Mouse (Mus musculus) WW6 (cell line): ENCODE measurements around the gene Col5a1.

ENCODE experiments used
- DNase-seq: peaks from one replicate; pipeline ENCODE4 v3.0.0-alpha.2; 2013; ENCODE audit warnings: low read depth, low spot score

Col5a1 gene

DNA sequence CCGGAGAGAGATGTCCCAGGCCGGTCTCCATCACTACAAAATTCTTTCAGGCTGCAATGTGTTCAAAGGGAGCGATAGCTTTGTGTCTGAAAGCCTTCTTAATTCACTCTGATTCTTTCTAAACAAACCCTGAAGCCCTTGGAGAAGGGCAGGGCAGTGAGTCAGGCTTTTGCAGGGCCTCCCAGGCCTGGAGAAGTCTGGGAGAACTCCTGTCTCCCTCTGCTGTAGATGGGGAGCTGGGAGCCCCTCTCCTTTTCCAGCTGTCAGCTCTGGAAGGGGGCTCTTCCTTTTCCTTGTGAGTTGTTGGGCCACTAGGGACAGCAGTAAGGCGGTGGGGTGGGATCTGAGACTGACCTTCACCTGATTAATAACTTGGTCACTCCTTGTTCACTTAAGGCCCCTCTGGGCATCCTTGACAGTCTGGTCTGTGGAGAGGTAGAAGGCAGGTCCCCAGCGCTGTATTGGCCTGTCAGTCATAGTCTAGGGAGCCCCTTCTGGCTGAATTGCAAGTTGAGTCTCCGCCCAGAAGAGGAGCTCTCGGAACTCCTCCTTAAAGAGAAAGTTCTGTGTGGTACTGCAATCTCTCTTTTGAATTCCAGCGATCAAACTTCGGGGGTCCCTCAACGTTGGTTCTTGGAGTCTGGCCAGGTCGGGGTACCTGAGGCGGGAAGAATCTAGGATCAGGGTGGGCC, 623 bp upstream of the Col5a1 start:
- peak; percentile 33 for DNase-seq

DNA sequence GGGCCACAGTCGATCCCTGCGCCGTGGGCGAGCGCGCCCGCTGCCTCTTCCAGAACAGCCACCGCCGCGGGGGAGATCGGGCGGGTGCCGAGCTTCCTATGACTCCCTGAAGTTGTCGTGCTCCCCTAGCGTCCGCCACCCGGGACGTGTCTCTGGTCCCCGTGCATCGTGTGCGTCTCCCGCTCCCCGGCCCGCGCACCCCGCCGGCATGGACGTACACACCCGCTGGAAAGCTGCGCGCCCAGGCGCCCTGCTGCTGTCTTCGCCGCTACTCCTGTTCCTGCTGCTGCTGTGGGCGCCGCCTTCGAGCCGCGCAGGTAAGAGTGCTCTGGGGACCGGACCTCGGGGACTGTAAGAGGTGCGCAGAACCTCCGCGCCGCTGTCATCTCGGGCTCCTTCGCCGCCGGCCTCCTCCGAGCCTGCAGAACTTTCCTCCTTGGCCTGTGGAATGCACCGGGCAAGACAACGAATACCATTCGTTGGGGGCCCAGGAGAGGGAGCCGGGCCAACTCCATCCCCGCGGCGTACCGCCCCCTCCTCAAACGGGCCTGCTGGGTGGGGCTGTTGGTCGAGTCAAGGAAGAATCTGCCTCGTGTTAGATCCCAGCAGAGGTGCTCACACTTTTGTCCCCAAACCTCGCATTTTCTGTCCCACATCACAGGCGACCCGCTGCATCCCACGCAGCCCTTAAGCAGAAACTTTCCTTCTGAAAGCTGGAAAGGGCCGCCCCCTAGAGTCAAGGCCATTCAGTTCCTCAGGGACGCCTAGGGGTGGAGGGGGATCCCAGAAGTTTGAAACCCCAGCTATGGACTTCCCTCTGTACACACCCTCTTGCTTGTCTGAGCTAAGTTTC, 609 bp downstream of the Col5a1 start:
- peak; percentile 28 for DNase-seq

DNA sequence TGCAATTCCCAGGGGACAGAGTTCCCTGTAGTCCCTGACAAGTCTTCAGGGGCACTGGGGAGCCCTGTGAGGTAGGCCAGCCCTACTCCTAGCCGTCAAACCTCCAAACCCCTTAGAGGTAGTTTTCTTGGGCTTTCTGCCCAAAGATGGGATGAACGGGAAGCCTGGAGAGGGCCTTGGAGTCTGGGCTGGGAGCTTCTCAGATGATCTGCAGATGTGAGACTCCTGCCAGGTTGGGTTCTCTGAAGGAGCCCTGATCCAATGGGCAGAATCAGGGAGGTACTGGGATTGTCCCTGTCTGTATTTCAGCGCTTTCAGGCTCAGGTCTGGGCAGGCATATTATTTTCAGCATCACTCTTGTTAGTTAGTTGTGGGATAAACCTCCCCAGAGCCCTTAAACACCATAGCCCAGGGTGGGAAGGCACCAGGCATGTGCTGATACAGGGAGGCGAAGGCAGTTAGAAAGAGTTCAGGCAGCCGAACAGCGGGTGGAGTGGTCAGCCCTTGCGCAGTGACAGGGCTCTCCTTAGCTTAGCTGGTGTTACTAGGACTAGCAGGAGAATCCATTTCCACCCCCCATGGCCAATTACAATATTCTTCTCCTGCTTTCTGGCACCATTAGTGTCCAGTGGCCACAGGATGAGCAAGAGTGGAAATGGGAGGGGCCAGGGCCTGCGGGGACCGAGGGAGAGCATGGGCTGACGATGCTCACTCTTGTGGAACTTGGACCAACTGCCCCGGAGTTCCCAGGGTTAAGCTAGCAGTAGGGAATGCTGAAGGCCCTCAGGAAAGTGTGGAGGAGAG, 1.4 kb downstream of the Col5a1 start:
- DNase-seq = no peak

DNA sequence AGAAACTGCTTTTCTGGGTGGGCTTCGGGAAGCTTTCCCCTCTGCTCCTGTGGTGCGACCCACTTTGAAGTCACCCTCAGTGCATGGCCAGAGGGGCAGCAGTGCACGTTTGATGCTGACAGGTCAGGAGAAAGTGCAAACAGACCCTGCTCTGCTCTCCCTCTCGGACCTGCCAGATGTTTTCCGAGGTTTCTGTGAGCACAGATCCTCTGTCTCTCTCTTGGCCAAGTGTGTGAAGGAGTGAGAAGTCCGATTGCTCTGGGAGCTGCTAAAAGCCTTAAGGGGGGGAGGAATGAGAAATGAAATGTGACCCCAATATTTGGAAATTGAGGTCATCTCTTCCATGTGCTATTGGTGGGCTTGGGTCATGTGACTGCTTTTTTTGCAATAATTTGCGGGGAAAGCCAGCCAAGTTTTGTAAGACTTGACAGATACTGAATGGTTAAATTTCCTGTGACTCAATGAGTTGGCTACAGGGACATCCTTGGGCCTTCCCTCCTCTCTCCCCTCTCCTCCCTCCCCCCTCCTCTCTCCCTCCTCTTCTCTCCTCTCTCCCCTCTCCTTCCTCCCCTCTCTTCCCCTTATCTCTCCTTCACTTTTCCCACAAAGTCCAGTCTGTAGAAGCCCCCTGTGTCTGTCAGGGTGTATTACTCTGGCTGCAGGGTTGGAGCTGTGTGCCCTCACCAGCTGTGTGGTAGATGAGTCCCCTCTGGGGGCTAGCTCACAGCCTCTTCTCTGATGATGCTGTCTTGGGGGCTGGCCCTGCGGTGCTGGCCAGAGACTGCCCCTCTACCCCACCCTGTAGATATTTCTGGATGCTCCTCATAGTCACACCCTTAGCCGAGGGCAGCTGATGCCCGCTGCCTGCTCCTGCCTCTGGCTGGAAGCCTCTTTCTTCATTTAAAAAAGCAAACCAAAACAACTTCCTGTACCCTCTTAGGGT, 2.6 kb downstream of the Col5a1 start:
- no peak for DNase-seq

DNA sequence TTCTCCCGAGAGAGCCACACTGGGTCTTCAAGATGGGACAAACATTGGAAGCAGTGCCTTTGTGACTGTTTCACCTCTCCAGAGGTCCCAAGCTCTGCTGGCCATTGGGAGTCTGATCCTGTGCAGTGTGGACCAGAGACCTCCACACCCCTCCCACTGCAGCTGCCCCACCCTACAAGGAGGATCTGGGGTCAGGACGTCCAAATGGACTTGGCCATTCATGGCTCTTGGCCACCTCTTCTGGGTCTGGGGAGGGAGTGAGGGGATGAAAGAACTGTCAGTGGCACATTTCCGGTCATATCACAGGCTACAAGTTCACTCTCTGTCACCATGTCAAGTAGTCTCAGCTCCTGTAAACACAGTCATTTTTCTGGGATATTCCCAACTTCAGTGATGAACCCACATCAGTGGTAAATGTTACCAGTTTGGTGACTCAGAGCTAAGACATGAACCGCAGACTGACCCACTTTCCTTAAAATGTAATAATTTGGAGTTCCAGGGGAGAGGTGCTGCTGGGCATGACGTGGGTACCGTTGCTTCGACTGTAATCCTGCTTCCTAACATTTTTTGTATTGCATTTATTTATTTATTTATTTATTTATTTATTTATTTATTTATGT, 5.8 kb downstream of the Col5a1 start:
- no peak for DNase-seq

DNA sequence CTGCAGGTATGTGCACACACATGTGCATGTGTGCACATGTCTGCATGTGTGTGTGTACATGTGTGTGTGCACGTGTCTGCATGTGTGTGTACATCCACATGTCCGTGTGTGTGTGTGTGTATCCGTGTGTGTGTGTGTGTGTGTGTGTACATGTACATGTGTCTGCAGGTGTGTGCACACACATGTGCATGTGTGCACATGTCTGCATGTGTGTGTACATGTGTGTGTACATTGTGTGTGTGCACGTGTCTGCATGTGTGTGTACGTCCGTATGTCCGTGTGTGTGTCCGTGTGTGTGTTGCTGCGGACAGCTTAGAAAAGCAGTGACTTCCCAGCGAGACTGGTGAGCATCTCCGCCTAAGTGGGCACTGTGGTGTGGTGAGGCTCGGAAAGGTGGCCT, 6.8 kb downstream of the Col5a1 start:
- no peak for DNase-seq

DNA sequence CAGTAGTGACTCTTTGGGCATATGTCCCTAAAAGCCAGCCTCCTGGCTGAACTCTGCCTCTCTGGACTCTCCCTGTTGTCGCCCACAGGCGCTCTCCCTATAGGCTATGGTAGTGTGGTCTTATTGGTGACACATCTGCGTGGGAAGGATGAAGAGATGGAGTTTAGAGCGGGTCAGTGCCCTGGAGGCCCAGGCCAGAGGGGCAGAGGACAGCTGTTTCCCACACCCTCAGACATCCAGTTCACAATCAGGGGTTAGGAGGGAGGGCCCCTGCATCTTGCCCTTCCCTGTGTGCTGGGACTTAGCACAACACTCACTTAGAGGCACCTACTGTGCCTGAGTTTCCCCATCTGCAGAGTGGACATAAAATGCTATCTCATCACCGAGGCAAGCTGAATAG, 8.8 kb downstream of the Col5a1 start:
- DNase-seq = no peak

DNA sequence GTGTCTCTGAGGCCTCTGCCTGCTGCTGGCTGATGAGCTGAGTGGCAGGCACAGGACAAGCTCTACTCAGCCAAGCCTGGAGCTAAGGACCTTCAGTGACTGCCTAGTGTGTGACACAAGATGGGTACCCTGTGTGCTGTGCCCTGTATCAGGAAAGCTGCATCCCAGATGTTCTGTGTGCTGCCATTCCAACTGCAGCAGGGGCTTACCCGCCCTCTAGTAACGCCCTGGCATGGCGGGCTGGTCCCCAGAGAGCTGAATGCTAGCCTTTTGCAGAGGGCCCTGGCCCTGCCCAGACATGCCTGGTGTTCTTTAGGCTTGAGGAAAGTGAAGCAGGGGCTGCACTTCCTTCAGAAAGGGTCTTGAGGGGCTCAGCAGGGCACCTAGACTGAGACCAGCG, 9.4 kb downstream of the Col5a1 start:
- no peak for DNase-seq

DNA sequence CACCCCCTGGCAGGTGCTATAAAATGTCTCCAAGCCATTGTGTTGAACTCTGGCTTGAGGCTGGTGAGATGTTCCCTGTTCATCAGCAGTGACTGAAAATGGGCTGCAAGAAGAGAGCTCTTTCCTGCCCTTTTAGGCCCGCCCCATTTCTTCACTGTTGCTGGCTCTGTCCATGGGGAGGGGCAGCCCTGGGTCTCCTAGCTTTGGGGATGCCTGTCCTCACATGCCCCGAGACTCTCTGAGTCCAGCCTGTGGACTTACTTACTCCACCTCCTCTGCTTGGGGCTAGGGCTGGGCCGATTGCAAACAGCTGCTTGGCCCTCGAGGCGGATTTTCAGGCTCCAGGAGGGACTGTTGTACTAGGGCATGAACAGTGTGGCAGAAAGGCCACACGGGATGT, 10.9 kb downstream of the Col5a1 start:
- no peak for DNase-seq

DNA sequence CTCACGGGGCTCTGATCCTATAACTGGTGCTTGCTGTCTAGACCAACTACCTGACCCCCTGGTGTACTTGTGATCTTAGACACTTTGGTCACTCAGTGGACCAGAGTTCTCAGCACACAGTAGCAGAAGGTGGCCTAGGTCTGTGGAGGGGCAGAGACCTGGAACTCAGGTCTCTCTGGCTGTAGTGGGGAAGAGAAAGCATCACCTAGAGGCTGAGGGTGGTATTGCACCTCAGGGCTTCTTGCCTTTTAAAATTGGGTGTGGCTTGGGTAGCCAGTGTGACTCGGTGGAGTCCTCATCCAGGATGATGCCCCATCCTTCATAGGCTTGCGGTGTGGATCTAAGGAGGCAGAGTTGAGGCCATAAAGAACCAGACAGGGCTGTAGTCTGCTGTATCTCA, 13.7 kb downstream of the Col5a1 start:
- DNase-seq = peak; percentile 49

DNA sequence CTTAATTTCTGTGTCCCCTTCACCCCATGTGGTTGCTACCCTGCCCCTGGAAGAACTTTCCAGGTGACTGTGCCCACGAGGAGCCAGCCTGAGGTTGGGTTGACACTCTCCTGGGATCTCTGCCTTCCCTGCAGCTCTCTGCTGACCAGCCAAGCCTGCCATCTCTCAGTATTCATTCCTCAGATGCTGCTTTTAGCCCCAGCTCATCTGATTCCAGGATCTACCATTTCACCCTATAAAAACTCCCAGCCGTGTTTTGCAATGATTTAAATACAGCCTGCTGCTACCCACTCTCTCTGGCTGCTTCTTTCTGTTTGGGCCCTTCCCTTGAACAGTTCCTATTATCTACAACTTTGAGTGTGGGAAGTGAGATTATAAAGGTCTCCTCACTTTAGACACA, 14.9 kb downstream of the Col5a1 start:
- no peak for DNase-seq

DNA sequence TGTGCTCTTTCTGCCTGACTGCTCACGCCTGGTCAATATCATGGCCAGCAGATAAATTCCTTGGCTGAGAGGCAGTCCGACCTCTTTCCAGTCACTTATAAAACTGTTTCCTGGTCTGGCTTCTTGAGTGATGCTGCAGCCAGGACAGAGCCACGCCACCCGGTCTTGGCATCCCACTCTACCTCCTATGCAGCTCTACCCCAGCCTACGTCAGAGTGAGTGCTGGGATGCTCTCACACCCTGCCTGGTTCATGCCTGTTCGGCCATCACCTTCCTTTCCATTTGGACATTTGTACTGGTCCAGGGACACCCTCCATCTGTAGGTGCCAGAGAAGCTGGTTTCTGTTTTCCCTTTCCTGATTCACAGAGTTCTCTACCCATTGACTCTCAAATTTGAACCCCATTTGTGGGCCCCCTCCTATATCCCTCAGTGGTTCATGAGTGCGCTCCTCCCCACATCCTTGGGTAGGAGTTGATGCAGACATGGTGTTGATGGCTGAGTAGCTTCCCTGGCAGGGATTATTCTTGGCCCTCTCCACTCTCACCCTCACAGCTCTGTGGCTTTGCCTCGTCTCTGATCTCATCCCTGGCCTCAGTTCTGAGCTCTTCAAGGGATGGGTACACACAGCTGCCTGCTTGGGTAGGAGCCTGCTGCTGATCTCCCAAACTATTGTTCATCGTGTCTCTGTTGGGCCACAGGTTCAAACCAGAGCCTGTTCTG, 15.5 kb downstream of the Col5a1 start:
- no peak for DNase-seq

DNA sequence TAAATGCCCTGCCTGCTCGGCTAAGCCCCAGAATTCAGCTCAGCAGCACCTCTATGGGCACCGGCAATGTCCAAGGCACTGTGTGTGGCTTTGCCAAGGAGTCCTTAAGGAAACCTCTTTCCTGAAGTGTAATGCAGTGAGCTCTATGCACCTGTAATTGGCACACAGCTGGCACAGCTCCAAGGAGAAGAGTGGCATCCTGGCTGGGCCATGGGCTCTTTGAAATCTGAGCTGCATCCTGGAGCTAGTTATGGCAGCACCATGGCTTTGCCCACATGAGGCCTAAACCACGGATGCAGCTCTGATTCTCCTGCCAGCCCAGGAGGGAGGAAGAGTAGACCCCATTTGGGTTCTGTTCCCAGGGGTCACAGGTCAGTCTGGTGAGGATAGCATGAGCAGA, 16.1 kb downstream of the Col5a1 start:
- DNase-seq = no peak

DNA sequence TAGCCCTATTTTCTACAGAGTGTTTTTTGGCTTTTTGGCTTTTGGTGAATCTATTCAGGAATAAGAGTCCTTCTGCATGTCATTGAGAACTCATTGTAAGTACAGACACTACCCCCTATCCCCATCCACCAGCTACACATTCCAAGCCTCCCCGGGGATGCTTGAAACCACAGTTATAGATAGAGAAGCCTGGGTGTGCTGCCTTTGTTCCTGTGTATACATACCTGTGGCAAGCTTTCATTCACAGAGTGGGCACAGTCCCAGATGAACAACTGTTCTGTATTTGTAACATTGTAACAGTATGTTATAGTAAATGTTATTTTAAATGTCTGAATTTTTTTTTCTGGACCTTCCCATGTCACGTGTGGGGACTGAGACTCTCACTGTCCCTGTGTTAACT, 19.2 kb downstream of the Col5a1 start:
- no peak for DNase-seq

DNA sequence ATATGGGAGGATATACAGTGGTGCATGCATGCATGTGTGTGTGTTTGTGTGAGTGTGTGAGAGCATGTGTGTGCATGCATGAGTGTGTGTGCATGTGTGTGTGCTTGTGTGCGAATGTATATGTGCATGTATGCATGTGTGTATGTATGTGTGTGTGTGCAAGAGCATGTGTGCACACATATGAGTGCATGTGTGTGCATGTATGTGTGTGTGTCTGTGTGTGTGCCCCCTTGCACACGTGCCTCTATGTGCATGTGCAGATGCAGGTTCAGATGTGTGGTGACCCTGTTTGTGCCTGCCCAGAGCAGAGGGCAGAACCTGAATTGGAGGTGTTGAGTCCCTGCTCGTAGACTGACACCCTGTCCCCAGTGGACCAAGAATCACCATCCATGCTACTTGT, 24.3 kb downstream of the Col5a1 start:
- no peak for DNase-seq

DNA sequence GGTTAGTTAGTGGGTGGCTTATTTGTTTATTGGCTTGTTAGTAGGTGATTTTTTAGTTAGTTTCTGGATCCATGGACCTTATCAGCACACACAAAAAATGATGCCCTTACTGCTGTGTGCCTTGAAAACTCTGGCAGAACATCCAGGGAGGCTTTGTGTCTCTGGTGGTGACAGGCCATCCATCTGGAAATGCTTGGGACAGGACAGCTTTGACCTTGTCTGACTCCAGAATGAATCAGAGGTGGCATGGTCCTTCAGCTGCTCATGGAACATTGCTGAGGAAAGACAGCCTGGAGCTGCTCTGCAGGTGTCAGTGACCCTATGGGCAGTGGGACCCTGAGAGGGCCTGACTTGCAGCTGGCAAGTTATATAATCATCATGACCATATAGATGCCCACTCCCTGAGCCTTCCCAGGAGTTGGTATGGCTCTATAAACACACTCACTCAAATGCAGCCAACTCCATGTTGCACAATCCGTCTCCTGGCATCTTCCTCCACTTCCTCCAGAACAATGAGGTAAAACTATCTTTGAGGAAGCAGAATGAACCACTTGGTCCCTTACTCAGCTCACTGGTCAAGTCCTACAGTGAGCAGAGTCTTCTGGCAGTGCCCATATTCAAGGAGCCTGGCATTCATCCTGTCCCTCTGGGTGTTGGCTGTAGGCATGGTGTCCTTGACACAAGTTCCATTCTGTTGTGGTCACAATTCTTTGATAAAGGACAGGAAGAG, 26.5 kb downstream of the Col5a1 start:
- no peak for DNase-seq

DNA sequence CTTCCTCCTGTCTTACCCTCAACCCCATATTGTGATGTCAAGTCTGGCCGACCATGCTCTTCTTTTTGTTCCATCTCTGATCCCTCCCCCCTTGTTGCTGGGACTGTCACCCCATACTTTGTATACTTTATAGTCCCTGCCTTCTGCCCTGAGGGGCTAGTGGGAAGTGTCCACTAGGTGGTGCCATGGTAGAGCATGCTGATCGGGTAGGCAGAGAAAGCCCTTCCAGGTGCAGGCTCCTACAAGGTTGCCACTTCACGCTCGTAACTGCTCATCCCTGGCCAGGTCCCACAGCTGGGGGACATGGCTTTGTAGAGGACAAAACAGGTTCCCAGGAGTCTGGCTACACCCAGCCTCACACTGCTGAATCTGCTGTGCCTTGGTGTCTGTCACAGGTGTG, 29.5 kb downstream of the Col5a1 start:
- DNase-seq = no peak

DNA sequence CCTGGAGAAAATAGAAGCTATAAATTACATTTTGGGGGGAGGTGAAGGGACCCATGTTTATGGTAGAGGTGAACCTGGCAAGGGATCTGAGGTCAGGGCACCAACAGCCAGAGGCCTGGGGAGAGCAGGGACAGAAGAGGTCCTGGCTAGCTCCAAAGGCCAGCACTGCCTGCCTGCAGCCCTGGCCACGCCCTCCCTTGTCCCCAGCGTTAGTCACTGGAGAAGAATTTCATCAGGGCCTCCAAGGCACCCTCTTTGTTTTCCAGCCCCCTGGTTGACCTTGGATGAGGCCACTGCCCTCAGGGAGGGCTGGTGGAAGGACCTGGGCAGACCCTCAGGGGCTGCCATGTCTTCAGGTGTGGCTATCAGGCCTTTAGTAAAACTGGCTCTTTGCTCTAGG, 30.1 kb downstream of the Col5a1 start:
- no peak for DNase-seq

DNA sequence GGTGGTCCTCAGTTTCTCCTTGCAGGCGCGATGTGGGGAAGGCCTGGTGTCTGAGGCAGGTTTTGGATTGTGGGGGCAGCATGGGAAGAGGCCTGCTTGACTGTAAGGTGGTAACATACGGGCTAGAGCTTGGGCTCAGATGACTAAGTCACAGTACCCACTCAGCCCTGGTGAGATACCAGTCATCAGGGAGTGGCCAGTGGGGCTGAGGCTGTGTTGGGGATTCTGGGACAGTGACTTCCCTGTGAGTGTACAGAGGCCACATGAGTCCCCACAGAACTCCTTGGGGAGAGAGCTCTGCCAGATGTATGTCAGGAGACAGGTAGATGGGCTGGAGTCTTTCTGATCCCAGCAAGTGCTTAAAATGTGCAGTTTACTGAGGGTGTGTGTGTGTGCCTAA, 31.0 kb downstream of the Col5a1 start:
- no peak for DNase-seq

DNA sequence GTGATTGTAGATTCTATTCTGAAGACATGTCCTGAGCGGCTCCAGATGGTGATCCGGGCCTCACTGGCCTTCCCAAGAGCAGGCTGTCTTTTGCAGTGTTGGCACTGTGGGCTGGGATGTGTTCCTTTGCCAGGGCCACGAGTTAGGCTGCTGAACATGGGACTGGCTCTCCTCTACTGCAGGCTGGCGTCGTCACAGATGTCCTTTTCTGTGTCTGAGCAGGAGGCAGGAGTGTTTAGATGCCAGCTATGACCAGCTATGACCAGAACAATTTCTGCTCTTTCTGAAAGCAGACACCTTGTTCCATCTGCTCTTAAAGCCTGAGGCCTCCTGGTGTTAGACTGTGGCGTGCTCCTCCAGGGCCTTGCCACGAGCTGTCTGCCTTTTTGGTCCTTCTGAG, 31.9 kb downstream of the Col5a1 start:
- DNase-seq = no peak
